Mouse (Mus musculus): ENCODE data around the gene Mctp1.

GRCm38 (mm10) chr13:76827738-76828137, 443.4 kb downstream of the Mctp1 start:
- TF ChIP-seq POLR2A (IDR thresholded peaks at IDR 0.05; ENCODE audit: control insufficient read depth, low read depth, low read length): no peak
- no peak for TF ChIP-seq CTCF (IDR thresholded peaks at IDR 0.05; ENCODE audit: control insufficient read depth, insufficient read depth, insufficient replicate concordance, low read depth, low read length)
